ENCODE assay signal across 8 mouse cellular contexts in genomic region chr7:138396863-138397484, GRCm38 (mm10). TPM values are rescaled to one million over a fixed set of nuclear protein-coding genes. Genes with fewer than 3 reads are reported as not detected.
A peak's percentile ranks its signal among the peaks of the same experiment; 100 is the strongest.
DNase-seq lines count a peak whose midpoint lies in the region; ATAC-seq and TF ChIP-seq lines count a peak whose summit lies in the region.
"Had no signal": no experiment of that assay in that cellular context is flagged by ENCODE, and none has a peak within 500 bp of the region (broad histone marks: within the 10 kb centered on the region; RNA-seq: fewer than 3 reads in every experiment).

No protein-coding gene starts in this region.

- peak overlapping the region; percentile 56 for H3K4me3 ChIP-seq in embryonic facial prominence, embryonic 12.5 days
- peak overlapping the region; percentile 72 for H3K4me3 ChIP-seq in hindbrain, embryonic 13.5 days
- H3K4me3 ChIP-seq in limb, embryonic 10.5 days: peak overlapping the region; percentile 60
- peak overlapping the region; percentile 70 for H3K4me3 ChIP-seq in midbrain, postnatal 0 days (ENCODE audit: low read depth, low read length)

- H3K36me3 ChIP-seq in embryonic facial prominence, embryonic 12.5 days: no peaks in the 10 kb centered on the region
- no peaks in the 10 kb centered on the region for H3K36me3 ChIP-seq in hindbrain, embryonic 13.5 days
- no peaks in the 10 kb centered on the region for H3K36me3 ChIP-seq in limb, embryonic 10.5 days
- H3K36me3 ChIP-seq in midbrain, postnatal 0 days (ENCODE audit: insufficient read depth, low read length): no peaks in the 10 kb centered on the region

- peak; percentile 65 for DNase-seq in Muller cell, postnatal 12 days (ENCODE audit: inconsistent ontology term)
- DNase-seq in adrenal gland, adult 2 months: peak; percentile 27
- peak; percentile 89 for DNase-seq in limb, embryonic 10.5 days (ENCODE audit: low spot score)
- DNase-seq in midbrain, postnatal 0 days (ENCODE audit: low spot score): peak; percentile 24
- DNase-seq in thymus, postnatal 14 days: no peak

- peak; percentile 15; the same call in 1 of the 2 replicates for ATAC-seq in embryonic facial prominence, embryonic 12.5 days (ENCODE audit: insufficient number of reproducible peaks, insufficient read depth, low FRiP score, low TSS enrichment)
- ATAC-seq in hindbrain, embryonic 13.5 days (ENCODE audit: low FRiP score): peak; percentile 24; the same call in 1 of the 2 replicates
- ATAC-seq in midbrain, postnatal 0 days (ENCODE audit: low FRiP score): no peak

- TF ChIP-seq CTCF in midbrain, postnatal 0 days (IDR thresholded peaks at IDR 0.05): no peak

- H3K4me2 ChIP-seq in embryonic facial prominence, embryonic 12.5 days (replicated peaks): peak overlapping the region; percentile 100
- H3K4me2 ChIP-seq in hindbrain, embryonic 13.5 days: peak overlapping the region; percentile 99
- H3K4me2 ChIP-seq in midbrain, postnatal 0 days (ENCODE audit: low read depth, low read length, poor library complexity, severe bottlenecking): peak overlapping the region; percentile 98

- no peaks in the 10 kb centered on the region for H3K9me3 ChIP-seq in embryonic facial prominence, embryonic 12.5 days
- H3K9me3 ChIP-seq in hindbrain, embryonic 13.5 days: no peaks in the 10 kb centered on the region
- no peaks in the 10 kb centered on the region for H3K9me3 ChIP-seq in limb, embryonic 10.5 days (replicated peaks)
- no peaks in the 10 kb centered on the region for H3K9me3 ChIP-seq in midbrain, postnatal 0 days (ENCODE audit: low read length)

- peaks cover 4% of the 10 kb centered on the region; the same call in 1 of the 2 replicates for H3K4me1 ChIP-seq in embryonic facial prominence, embryonic 12.5 days
- H3K4me1 ChIP-seq in hindbrain, embryonic 13.5 days (replicated peaks): peaks cover 22% of the 10 kb centered on the region
- peaks cover 18% of the 10 kb centered on the region for H3K4me1 ChIP-seq in limb, embryonic 10.5 days
- H3K4me1 ChIP-seq in midbrain, postnatal 0 days (ENCODE audit: insufficient read depth, low read length): no peaks in the 10 kb centered on the region

- no peak overlapping the region for H3K27ac ChIP-seq in embryonic facial prominence, embryonic 12.5 days
- peak overlapping the region; percentile 85 for H3K27ac ChIP-seq in hindbrain, embryonic 13.5 days
- no peak overlapping the region for H3K27ac ChIP-seq in limb, embryonic 10.5 days
- peak overlapping the region; percentile 62 for H3K27ac ChIP-seq in midbrain, postnatal 0 days (ENCODE audit: low read depth, low read length)

- WGBS in embryonic facial prominence, embryonic 12.5 days: under 1% methylated on average over 40 of the region's 41 CpGs
- WGBS in hindbrain, embryonic 13.5 days: under 1% methylated on average over 41 of the region's 41 CpGs
- WGBS in limb, embryonic 10.5 days: under 1% methylated on average over 40 of the region's 41 CpGs
- WGBS in midbrain, postnatal 0 days: under 1% methylated on average over 35 of the region's 41 CpGs

- peak overlapping the region; percentile 49 for H3K9ac ChIP-seq in embryonic facial prominence, embryonic 12.5 days
- peak overlapping the region; percentile 90 for H3K9ac ChIP-seq in hindbrain, embryonic 13.5 days
- peak overlapping the region; percentile 58 for H3K9ac ChIP-seq in midbrain, postnatal 0 days (replicated peaks; ENCODE audit: low read length, poor library complexity, severe bottlenecking)

- peaks cover 38% of the 10 kb centered on the region for H3K27me3 ChIP-seq in embryonic facial prominence, embryonic 12.5 days
- H3K27me3 ChIP-seq in hindbrain, embryonic 13.5 days: peaks cover 21% of the 10 kb centered on the region
- peaks cover 60% of the 10 kb centered on the region for H3K27me3 ChIP-seq in limb, embryonic 10.5 days (ENCODE audit: low read depth, poor library complexity, severe bottlenecking)
- H3K27me3 ChIP-seq in midbrain, postnatal 0 days (ENCODE audit: insufficient read depth, low read length): 0 out of 2 replicates have a peak, but pooled peaks cover 3% of the 10 kb centered on the region

RNA-seq across cellular contexts. Expression of gene Tcerg1l, which starts 0.6 kb away (rescaled TPM):
- under 1 TPM in 1 of 2 experiments, not detected in 1; 0.10 TPM for total RNA-seq in adrenal gland, adult 2 months (2021)
- 0.06 and 0.15 TPM in 2 replicates for polyA plus RNA-seq in adrenal gland, adult 2 months (2012; rRNA removed)
- 3.2 and 3.3 TPM in 2 replicates for polyA plus RNA-seq in embryonic facial prominence, embryonic 12.5 days (2016; fragmentation: Nextera tagmentation; extraction: Ambion mirVana)
- polyA plus RNA-seq in hindbrain, embryonic 13.5 days (2015; fragmentation: Nextera tagmentation; extraction: Ambion mirVana): 19.2 and 19.7 TPM in 2 replicates
- polyA plus RNA-seq in limb, embryonic 10.5 days (2016; fragmentation: Nextera tagmentation; extraction: Ambion mirVana): 0.29 and 1.4 TPM in 2 replicates
- total RNA-seq in midbrain, postnatal 0 days (2014; rRNA removed): 31.2 and 38.2 TPM in 2 replicates
- 35.8 and 36.0 TPM in 2 replicates for polyA plus RNA-seq in midbrain, postnatal 0 days (2015; fragmentation: Nextera tagmentation; extraction: Ambion mirVana)
- total RNA-seq: neutrophil, adult 5-6 weeks had no signal

Comparison
In these comparisons a context has a peak if more than half of its experiments do, and no peak if none do; other contexts are left out.
1. H3K27ac ChIP-seq: peak in hindbrain, embryonic 13.5 days (single experiment) and midbrain, postnatal 0 days (single experiment); none in embryonic facial prominence, embryonic 12.5 days (single experiment) and limb, embryonic 10.5 days (single experiment).
2. Peak in every context shown above with its lines, with median percentiles within 50 percentile points of each other: H3K4me2 ChIP-seq, H3K4me3 ChIP-seq and H3K9ac ChIP-seq.